Mouse (Mus musculus) small intestine, adult 10 weeks (tissue): Measurements from ENCODE around the gene Crtc3. TPM values are rescaled to one million over a fixed set of nuclear protein-coding genes. Genes with fewer than 3 reads are reported as not detected.

Experiments
- polyA plus RNA-seq: library from polyadenylated mRNA; stranded (reverse); fragments of 350-450 nt; fragmentation: Illumina TruSeq; extraction: RNeasy Lipid Tissue Mini Kit (QIAGEN cat#74804); gene quantifications from one replicate; pipeline ENCODE4 v1.2.3, GENCODE M21; 2014; ENCODE audit warnings: low replicate concordance

The Crtc3 gene
- polyA plus RNA-seq: 1.5 TPM

GRCm38 (mm10) chr7:80688556-80689220, at the start of gene Crtc3:
TSS of gene Crtc3 (minus strand) at chr7:80688877.

Other genes starting within 250 kb of the Crtc3 start
- 10.6 TPM for gene Blm, start 153.8 kb downstream of the Crtc3 start, polyA plus RNA-seq
- 50.0 TPM for gene Iqgap1, start 137.1 kb upstream of the Crtc3 start, polyA plus RNA-seq
- gene Zscan2, start 172.0 kb upstream of the Crtc3 start, polyA plus RNA-seq: not detected
- 7.5 TPM for gene Wdr73, start 212.4 kb upstream of the Crtc3 start, polyA plus RNA-seq
- gene Nmb, start 216.2 kb upstream of the Crtc3 start, polyA plus RNA-seq: not detected